Mouse (Mus musculus) mouse trophoblast stem cell (cell line): ENCODE measurements around the gene Gna11.

Experiments used
- in situ Hi-C, 2 experiments: fragments of 300-500 bp; cut with MseI, MboI; formaldehyde crosslinking; loops; 2 replicates in 1 of 2; 3 replicates in 1 of 2; pipeline ENCODE4 v1.15.1; 2025

Gene Gna11

GRCm38 (mm10) chr10:81565257-81566228 is 20.6 kb upstream of the Gna11 start:
- in situ Hi-C loops: no loop called here

GRCm38 (mm10) chr10:81564734-81565133 is 19.7 kb upstream of the Gna11 start:
- in situ Hi-C loops: loop anchor here in 1 of 2 experiments (5.0 kb wide), 1 partner anchor 38 kb away; the partner anchor contains the start of gene Tle6

- in situ Hi-C loops: loop anchor here in 1 of 2 experiments (5.0 kb wide), 1 partner anchor 38 kb away; the partner anchor contains the start of gene Tle6
These were observed 19.2 kb upstream of the Gna11 start for GRCm38 (mm10) chr10:81564216-81564615.

- in situ Hi-C loops: loop anchor here in 1 of 2 experiments (5.0 kb wide), 1 partner anchor 39 kb away; the partner anchor contains the start of gene Tle6
These were observed 18.5 kb upstream of the Gna11 start for GRCm38 (mm10) chr10:81563481-81563880.

GRCm38 (mm10) chr10:81562411-81562810 is 17.4 kb upstream of the Gna11 start:
- in situ Hi-C loops: loop anchor here in 1 of 2 experiments (5.0 kb wide), 1 partner anchor 40 kb away; the partner anchor contains the start of gene Tle6

GRCm38 (mm10) chr10:81560719-81561459 is 15.9 kb upstream of the Gna11 start:
- in situ Hi-C loops: loop anchor here in 1 of 2 experiments (5.0 kb wide), 1 partner anchor 41 kb away; the partner anchor contains the start of gene Tle6

GRCm38 (mm10) chr10:81559627-81560539 is 14.9 kb upstream of the Gna11 start:
- in situ Hi-C loops: loop anchor here in 1 of 2 experiments (5.0 kb wide), 1 partner anchor 42 kb away; the partner anchor contains the start of gene Tle6

- in situ Hi-C loops: no loop called here
These were observed 14.2 kb upstream of the Gna11 start, which contains the start of gene Aes for GRCm38 (mm10) chr10:81559163-81559626. Gene Aes, plus strand, starts transcription at chr10:81559488.

GRCm38 (mm10) chr10:81557491-81557890 is 12.5 kb upstream of the Gna11 start:
- in situ Hi-C loops: no loop called here

- in situ Hi-C loops: no loop called here
These were observed 11.3 kb upstream of the Gna11 start for GRCm38 (mm10) chr10:81556282-81556681.

GRCm38 (mm10) chr10:81553807-81554755 is 9.1 kb upstream of the Gna11 start:
- in situ Hi-C loops: loop anchor here in 1 of 2 experiments (5.0 kb wide), 1 partner anchor 48 kb away; the partner anchor contains the start of gene Tle6

- in situ Hi-C loops: loop anchor here in 1 of 2 experiments (5.0 kb wide), 1 partner anchor 49 kb away; the partner anchor contains the start of gene Tle6
These were observed 8.2 kb upstream of the Gna11 start for GRCm38 (mm10) chr10:81553232-81553631.

GRCm38 (mm10) chr10:81551597-81552102 is 6.7 kb upstream of the Gna11 start:
- in situ Hi-C loops: loop anchor here in 1 of 2 experiments (5.0 kb wide), 1 partner anchor 51 kb away; the partner anchor contains the start of gene Tle6

GRCm38 (mm10) chr10:81550257-81550656 is 5.3 kb upstream of the Gna11 start:
- in situ Hi-C loops: loop anchor here in 1 of 2 experiments (5.0 kb wide), 1 partner anchor 52 kb away; the partner anchor contains the start of gene Tle6

GRCm38 (mm10) chr10:81548944-81549343 is 4.0 kb upstream of the Gna11 start:
- in situ Hi-C loops: no loop called here

- in situ Hi-C loops: no loop called here
These were observed 2.0 kb upstream of the Gna11 start for GRCm38 (mm10) chr10:81546788-81547571.

- in situ Hi-C loops: no loop called here
These were observed 1.3 kb upstream of the Gna11 start for GRCm38 (mm10) chr10:81546332-81546731.
